Mouse (Mus musculus) forebrain, embryonic 13.5 days (tissue): ENCODE data around the gene Oprl1. TPM values are rescaled to one million over a fixed set of nuclear protein-coding genes. Genes with fewer than 3 reads are reported as not detected.

Source experiments
- ATAC-seq: fragments of 200-750 bp; cut with Nextera tagmentation; 2 replicates; pipeline ENCODE4 v1.8.0; 2017
- H3K27ac ChIP-seq: fragments of 300-500 bp; sonication (generic); 2 replicates; pipeline ENCODE4 v1.5.1; 2015; ENCODE audit warnings: inconsistent platforms, mild to moderate bottlenecking, moderate library complexity
- H3K27me3 ChIP-seq: fragments of 300-500 bp; sonication (generic); 2 replicates; pipeline ENCODE4 v1.6.1; 2015; ENCODE audit warnings: mild to moderate bottlenecking, inconsistent platforms
- H3K36me3 ChIP-seq: fragments of 300-500 bp; sonication (generic); 2 replicates; pipeline ENCODE4 v1.6.1; 2015; ENCODE audit warnings: mild to moderate bottlenecking, inconsistent platforms; ENCODE audit not compliant: poor library complexity, severe bottlenecking
- H3K4me1 ChIP-seq: fragments of 300-500 bp; sonication (generic); 2 replicates; pipeline ENCODE4 v1.6.1; 2015; ENCODE audit warnings: inconsistent platforms
- H3K4me2 ChIP-seq: fragments of 300-500 bp; sonication (generic); 2 replicates; pipeline ENCODE4 v1.6.1; 2015; ENCODE audit warnings: inconsistent platforms, mild to moderate bottlenecking, moderate library complexity
- H3K4me3 ChIP-seq: fragments of 300-500 bp; sonication (generic); 2 replicates; pipeline ENCODE4 v1.5.1; 2015; ENCODE audit warnings: mild to moderate bottlenecking, inconsistent platforms
- H3K9ac ChIP-seq: fragments of 300-500 bp; sonication (generic); 2 replicates; pipeline ENCODE4 v1.6.1; 2015; ENCODE audit warnings: mild to moderate bottlenecking, inconsistent platforms
- H3K9me3 ChIP-seq: fragments of 300-500 bp; sonication (generic); replicated peaks from 2 replicates; pipeline ENCODE4 v1.6.1; 2016; ENCODE audit warnings: inconsistent platforms
- WGBS: fragments of 180-500 bp; shearing (Covaris S2); methylation state at CpG from one replicate; pipeline ENCODE4 v1.1.7; 2015; 5-methylcytosine and 5-hydroxymethylcytosine counted together
- polyA plus RNA-seq: library from polyadenylated mRNA; unstranded; fragments of >200 nt; fragmentation: Nextera tagmentation; extraction: Ambion mirVana; gene quantifications from 2 replicates; pipeline ENCODE4 v1.2.1, GENCODE M21; 2015

Oprl1 gene
- polyA plus RNA-seq, 1 experiment from 2014 or later: 33.5 TPM

GRCm38 (mm10) chr2:181769397-181769796, 54.6 kb downstream of the Oprl1 start:
- Histone ChIP-seq H3K27me3 (no peaks in the 10 kb centered on the region), H3K4me3 (peak overlapping the region; percentile 54), H3K9me3 (no peaks in the 10 kb centered on the region), H3K4me1 (peaks cover 81% of the 10 kb centered on the region), H3K9ac (peak overlapping the region; percentile 72), H3K36me3 (no peaks in the 10 kb centered on the region), H3K4me2 (peak overlapping the region; percentile 78), H3K27ac (0 out of 2 replicates have a peak overlapping the region, but pooled peaks have one; percentile 8)
- ATAC-seq: no peak
- WGBS: 76% methylated on average over 2 of the region's 2 CpGs

Other genes with a start within 250 kb of the Oprl1 start
- 0.16 TPM in 1 of 2 replicates, not detected in the other for gene Abhd16b, start 221.8 kb upstream of the Oprl1 start, polyA plus RNA-seq
- gene Tpd52l2, start 217.9 kb upstream of the Oprl1 start, polyA plus RNA-seq: 133 and 138 TPM in 2 replicates
- gene Dnajc5, start 194.5 kb upstream of the Oprl1 start, polyA plus RNA-seq: 140 and 165 TPM in 2 replicates
- gene Uckl1, start 130.1 kb upstream of the Oprl1 start, polyA plus RNA-seq: 54.6 and 58.1 TPM in 2 replicates
- 67.9 and 74.9 TPM in 2 replicates for gene Prpf6, start 123.1 kb upstream of the Oprl1 start, polyA plus RNA-seq
- 49.7 and 56.4 TPM in 2 replicates for gene Zfp512b, start 122.2 kb upstream of the Oprl1 start, polyA plus RNA-seq
- gene Samd10, start 115.8 kb upstream of the Oprl1 start, polyA plus RNA-seq: 88.7 and 105 TPM in 2 replicates
- gene Gm29797, start 58.0 kb upstream of the Oprl1 start, polyA plus RNA-seq: 0.23 TPM in 1 of 2 replicates, not detected in the other
- gene Sox18, start 43.4 kb upstream of the Oprl1 start, polyA plus RNA-seq: 11.6 and 13.0 TPM in 2 replicates
- gene Tcea2, start 34.7 kb upstream of the Oprl1 start, polyA plus RNA-seq: 31.0 and 35.9 TPM in 2 replicates
- 45.3 and 45.4 TPM in 2 replicates for gene Rgs19, start 21.0 kb upstream of the Oprl1 start, polyA plus RNA-seq
- gene Lkaaear1, start 16.6 kb upstream of the Oprl1 start, polyA plus RNA-seq: not detected in 2 replicates
- gene Myt1, start 48.3 kb downstream of the Oprl1 start, polyA plus RNA-seq: 39.9 and 40.9 TPM in 2 replicates
- gene Pcmtd2, start 122.8 kb downstream of the Oprl1 start, polyA plus RNA-seq: 36.2 and 36.8 TPM in 2 replicates
- gene Polr3k, start 149.3 kb downstream of the Oprl1 start, polyA plus RNA-seq: 113 and 117 TPM in 2 replicates